Mouse (Mus musculus) heart, adult 8-10 months (tissue): ENCODE results near the gene Speer1. TPM values are rescaled to one million over a fixed set of nuclear protein-coding genes. Genes with fewer than 3 reads are reported as not detected.
"Not testable (repeated sequence)": the region's sequence is repeated elsewhere in the genome, so short reads cannot be mapped to it uniquely, and the experiment has no call there.

Experiments used
- DNase-seq: peaks from one replicate; pipeline ENCODE4 v3.0.0; 2022; ENCODE audit warnings: low spot score
- total RNA-seq, 4 experiments: library from RNA; stranded (reverse); gene quantifications; 2 replicates each; pipeline ENCODE4 v1.2.4; 2022

Gene Speer1
- total RNA-seq = not detected

GRCm38 (mm10) chr5:11341216-11341615 lies at the start of gene Speer1:
TSS of gene Speer1 (plus strand) at chr5:11341516.
- DNase-seq = not testable (repeated sequence)

Other genes with a start within 250 kb of the Speer1 start
- gene Gm8879, start 213.9 kb upstream of the Speer1 start, total RNA-seq = not detected
- gene Gm5861, start 158.4 kb upstream of the Speer1 start, total RNA-seq = not detected
- gene Gm8890, start 85.5 kb upstream of the Speer1 start, total RNA-seq = not detected
- not detected for gene Gm8897, start 74.9 kb downstream of the Speer1 start, total RNA-seq
- not detected for gene Gm8906, start 161.2 kb downstream of the Speer1 start, total RNA-seq